Mouse (Mus musculus) megakaryocyte, embryonic 14.5 days (primary cell): ENCODE data around the gene Ctla2a.

Experiments used
- FLI1 ChIP-seq: IDR thresholded peaks from 2 replicates; pipeline ENCODE4 v1.6.1; 2012; ENCODE audit warnings: low read length, inconsistent platforms, mixed read lengths
- GATA1 ChIP-seq: IDR thresholded peaks from 3 replicates; pipeline ENCODE4 v1.6.1; 2012; ENCODE audit warnings: mixed read lengths, low read length, inconsistent platforms, borderline replicate concordance

- TF ChIP-seq GATA1 (peak; percentile 85; the same call in 2 of the 3 replicates), FLI1 (no peak; the same call in 1 of the 2 replicates)
Observed at GRCm38 (mm10) chr13:60936500-60936901, at the start of gene Ctla2a, which contains the start of gene Gm49391.
